Mouse (Mus musculus): ENCODE measurements around the gene Ptges2. TPM values are rescaled to one million over a fixed set of nuclear protein-coding genes. Genes with fewer than 3 reads are reported as not detected.
A peak's percentile ranks its signal among the peaks of the same experiment; 100 is the strongest.

The Ptges2 gene
- polyA plus RNA-seq, 1 experiment from 2014 or later, result 44.8 TPM

DNA sequence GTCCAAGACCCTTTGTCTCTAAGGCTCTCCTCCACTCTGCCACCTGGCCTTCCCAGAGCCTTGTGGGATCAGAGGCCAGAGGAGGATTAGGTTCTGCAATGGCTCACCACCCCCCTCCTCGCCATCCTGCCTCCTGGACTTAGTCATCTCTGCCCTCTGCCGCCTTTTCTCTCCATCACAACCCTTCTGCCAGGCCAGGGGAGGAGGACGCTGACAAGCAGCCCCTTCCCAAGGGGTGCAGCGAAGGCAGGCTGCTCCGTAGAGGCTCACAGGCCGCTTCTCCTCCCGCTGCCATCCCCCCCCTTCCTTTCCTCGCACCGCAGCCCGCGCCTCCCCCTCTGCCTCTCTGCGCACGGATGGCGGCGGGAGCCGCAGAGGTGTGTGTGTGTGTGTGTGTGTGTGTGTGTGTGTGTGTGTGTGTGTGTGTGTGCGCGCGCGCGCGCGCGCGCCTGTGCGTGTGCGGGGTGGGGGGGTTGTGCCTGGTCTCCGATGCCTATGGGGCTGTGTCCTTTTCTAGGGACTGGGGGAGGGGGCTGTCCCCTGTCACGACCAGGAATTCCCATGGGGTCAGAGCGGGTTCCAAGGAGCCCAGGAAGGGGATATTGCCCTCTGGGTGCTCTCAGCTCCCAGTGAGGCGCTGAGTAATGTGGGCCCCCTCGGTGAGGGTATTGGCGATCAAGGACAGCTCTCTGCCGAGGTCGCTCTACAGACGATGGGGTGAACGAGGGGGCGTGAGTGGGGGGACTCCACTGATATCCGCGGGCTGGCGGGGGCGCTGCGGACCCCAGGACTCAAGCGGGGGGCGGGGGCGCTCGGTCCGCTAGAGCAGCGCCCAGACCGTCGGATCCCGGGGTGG, 43.3 kb upstream of the Ptges2 start, which contains the start of gene Ciz1:
TSS of gene Ciz1 (plus strand) at position 177 of the 856 bp plus-strand sequence.
- WGBS, result 2% methylated on average over 48 of the region's 52 CpGs
- H3K9ac ChIP-seq (ENCODE audit: low read depth, low read length), result peak within 1 kb of the TSS; percentile 67
- DNase-seq (ENCODE audit: low spot score) (peak; percentile 44), ATAC-seq (replicated peaks; ENCODE audit: low FRiP score, low read depth) (peak; percentile 23; the same call in 1 of the 2 replicates)
- peak within 1 kb of the TSS; percentile 99 for H3K4me2 ChIP-seq (ENCODE audit: low read length)
- no peaks in the 10 kb centered on the region for H3K36me3 ChIP-seq (ENCODE audit: insufficient read depth, low read length)
- TF ChIP-seq CTCF (IDR thresholded peaks at IDR 0.05; ENCODE audit: low read depth), result no peak
- no peaks in the 10 kb centered on the region; the same call in 1 of the 2 replicates for H3K4me1 ChIP-seq (replicated peaks; ENCODE audit: insufficient read depth, low read length)
- peak within 1 kb of the TSS; percentile 60 for H3K4me3 ChIP-seq (replicated peaks; ENCODE audit: low read depth, low read length)
- H3K9me3 ChIP-seq (replicated peaks; ENCODE audit: low read length), result no peaks in the 10 kb centered on the region
- H3K27me3 ChIP-seq (ENCODE audit: insufficient read depth, low read length), result no peaks in the 10 kb centered on the region
- H3K27ac ChIP-seq, result no peak within 1 kb of the TSS

DNA sequence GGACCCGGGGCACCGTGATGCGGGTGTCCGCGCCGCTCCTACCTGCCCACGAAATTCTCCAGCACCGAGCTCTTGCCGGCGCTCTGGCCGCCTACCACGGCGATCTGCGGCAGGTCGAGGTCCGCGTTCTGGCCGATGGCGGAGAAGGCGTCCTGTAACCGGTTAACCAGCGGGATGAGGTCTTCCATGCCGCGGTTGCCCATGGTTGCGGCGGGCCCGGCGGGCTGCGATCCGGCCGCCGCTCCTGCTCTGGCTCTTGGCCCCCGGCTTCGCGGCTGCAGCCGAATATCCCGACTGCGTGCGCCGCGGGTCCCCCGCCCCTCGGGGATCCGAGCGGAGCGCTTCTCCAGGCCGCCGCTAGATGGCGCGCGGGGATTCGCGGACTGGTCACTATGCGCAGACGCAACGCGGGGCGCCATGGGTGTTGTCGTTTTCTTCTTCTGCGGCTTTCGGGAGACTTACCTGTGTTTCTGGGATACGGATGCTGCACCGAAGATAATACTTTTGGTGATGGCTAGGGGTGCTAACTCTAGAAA, 42.6 kb upstream of the Ptges2 start, which contains the start of gene Dnm1:
TSS of gene Dnm1 (minus strand) at position 332 of the 536 bp plus-strand sequence.
- no peak within 1 kb of the TSS for H3K27ac ChIP-seq
- WGBS, result under 1% methylated on average over 63 of the region's 63 CpGs
- peak; percentile 97 for TF ChIP-seq CTCF (IDR thresholded peaks at IDR 0.05; ENCODE audit: low read depth)
- peak; percentile 92 for DNase-seq (ENCODE audit: low spot score)
- H3K9me3 ChIP-seq (replicated peaks; ENCODE audit: low read length), result no peaks in the 10 kb centered on the region
- H3K4me1 ChIP-seq (replicated peaks; ENCODE audit: insufficient read depth, low read length), result no peaks in the 10 kb centered on the region; the same call in 1 of the 2 replicates
- peak; percentile 59; the same call in 1 of the 2 replicates for ATAC-seq (replicated peaks; ENCODE audit: low FRiP score, low read depth)
- H3K36me3 ChIP-seq (ENCODE audit: insufficient read depth, low read length), result no peaks in the 10 kb centered on the region
- H3K9ac ChIP-seq (ENCODE audit: low read depth, low read length), result peak within 1 kb of the TSS; percentile 67
- peak within 1 kb of the TSS; percentile 99 for H3K4me2 ChIP-seq (ENCODE audit: low read length)
- peak within 1 kb of the TSS; percentile 60 for H3K4me3 ChIP-seq (replicated peaks; ENCODE audit: low read depth, low read length)
- H3K27me3 ChIP-seq (ENCODE audit: insufficient read depth, low read length), result no peaks in the 10 kb centered on the region

DNA sequence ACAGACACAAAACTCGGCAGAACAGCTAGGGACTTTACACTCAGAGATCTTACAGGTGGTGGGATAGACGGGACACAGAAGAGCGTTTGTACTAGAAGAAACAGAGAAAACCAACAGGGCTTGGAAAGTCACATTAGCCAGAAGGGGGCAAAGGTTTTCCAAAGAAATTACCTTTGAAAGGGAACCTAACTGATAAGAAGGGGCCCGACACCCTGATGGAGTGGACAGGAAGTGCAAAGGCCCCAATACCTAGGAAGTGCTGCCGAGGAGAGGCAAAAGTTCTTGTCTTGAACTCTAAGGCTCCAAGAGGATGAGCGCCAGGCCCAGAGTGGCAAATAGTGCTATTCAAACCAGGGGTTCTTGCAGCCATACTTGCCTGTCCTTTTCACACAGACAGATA, 41.9 kb upstream of the Ptges2 start:
- DNase-seq (ENCODE audit: low spot score) (no peak), ATAC-seq (replicated peaks; ENCODE audit: low FRiP score, low read depth) (no peak)
- H3K4me2 ChIP-seq (ENCODE audit: low read length), result no peak overlapping the region; the same call in 1 of the 2 replicates
- no peaks in the 10 kb centered on the region for H3K36me3 ChIP-seq (ENCODE audit: insufficient read depth, low read length)
- no peak overlapping the region; the same call in 1 of the 2 replicates for H3K4me3 ChIP-seq (replicated peaks; ENCODE audit: low read depth, low read length)
- no peak overlapping the region for H3K27ac ChIP-seq
- no peaks in the 10 kb centered on the region; the same call in 1 of the 2 replicates for H3K4me1 ChIP-seq (replicated peaks; ENCODE audit: insufficient read depth, low read length)
- no peaks in the 10 kb centered on the region for H3K27me3 ChIP-seq (ENCODE audit: insufficient read depth, low read length)
- H3K9ac ChIP-seq (ENCODE audit: low read depth, low read length), result no peak overlapping the region
- H3K9me3 ChIP-seq (replicated peaks; ENCODE audit: low read length), result no peaks in the 10 kb centered on the region
- TF ChIP-seq CTCF (IDR thresholded peaks at IDR 0.05; ENCODE audit: low read depth), result no peak
- WGBS, result 65% methylated on average over 6 of the region's 6 CpGs

DNA sequence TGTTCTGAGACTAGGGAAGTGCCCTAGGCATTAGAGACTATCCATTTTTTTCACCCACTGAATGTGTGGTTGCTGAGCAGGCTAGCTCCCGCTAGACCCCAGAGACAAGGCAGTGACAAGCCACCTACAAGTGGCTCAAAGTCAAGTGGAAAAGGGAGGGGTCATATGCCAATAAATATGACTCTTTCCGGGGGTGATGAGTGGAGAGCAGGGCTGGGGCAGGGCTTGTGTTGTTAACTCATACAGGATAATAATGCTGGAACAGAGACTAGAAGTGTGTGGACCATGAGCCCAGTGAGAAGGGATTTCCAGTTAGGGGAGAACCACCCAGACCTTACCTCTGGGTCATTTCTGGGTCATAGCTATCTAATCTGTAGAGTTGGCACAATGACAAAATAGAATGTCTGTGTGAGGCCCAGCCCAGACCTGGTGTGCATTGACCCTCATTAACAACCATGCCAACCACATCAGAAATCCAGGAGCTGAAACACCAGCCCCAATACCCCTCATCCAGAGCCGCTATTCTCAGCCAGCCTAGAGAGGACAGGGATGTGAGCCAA, 41.3 kb upstream of the Ptges2 start:
- no peak for TF ChIP-seq CTCF (IDR thresholded peaks at IDR 0.05; ENCODE audit: low read depth)
- Histone ChIP-seq H3K27ac (no peak overlapping the region), H3K27me3 (ENCODE audit: insufficient read depth, low read length) (no peaks in the 10 kb centered on the region), H3K36me3 (ENCODE audit: insufficient read depth, low read length) (no peaks in the 10 kb centered on the region), H3K4me2 (ENCODE audit: low read length) (no peak overlapping the region), H3K9ac (ENCODE audit: low read depth, low read length) (no peak overlapping the region), H3K4me3 (replicated peaks; ENCODE audit: low read depth, low read length) (no peak overlapping the region), H3K9me3 (replicated peaks; ENCODE audit: low read length) (no peaks in the 10 kb centered on the region), H3K4me1 (replicated peaks; ENCODE audit: insufficient read depth, low read length) (no peaks in the 10 kb centered on the region; the same call in 1 of the 2 replicates)
- 85% methylated on average over 3 of the region's 3 CpGs for whole genome bisulfite sequencing
- DNase-seq (ENCODE audit: low spot score) (no peak), ATAC-seq (replicated peaks; ENCODE audit: low FRiP score, low read depth) (no peak)

DNA sequence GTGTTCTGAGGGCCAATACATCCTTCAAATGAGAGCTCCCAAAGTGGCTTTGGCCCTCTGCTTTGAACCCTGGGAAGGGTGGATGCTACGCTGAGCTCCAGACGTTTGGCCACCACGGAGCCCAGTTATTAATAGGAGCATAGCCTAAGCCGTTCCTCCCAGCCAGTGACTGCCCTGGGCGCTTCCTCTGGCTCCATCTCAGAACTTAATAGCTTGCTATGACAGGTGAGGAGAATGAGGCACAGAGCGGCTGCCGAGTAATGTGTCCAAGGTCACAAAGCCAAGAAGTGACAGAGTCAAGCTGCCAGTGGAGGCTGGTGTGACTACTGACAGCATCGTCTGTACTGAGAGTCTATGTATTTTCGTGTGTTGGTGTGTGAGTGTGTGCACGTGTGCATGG, 39.5 kb upstream of the Ptges2 start:
- Histone ChIP-seq H3K4me1 (replicated peaks; ENCODE audit: insufficient read depth, low read length) (no peaks in the 10 kb centered on the region; the same call in 1 of the 2 replicates), H3K36me3 (ENCODE audit: insufficient read depth, low read length) (no peaks in the 10 kb centered on the region), H3K27ac (no peak overlapping the region), H3K9me3 (replicated peaks; ENCODE audit: low read length) (no peaks in the 10 kb centered on the region), H3K27me3 (ENCODE audit: insufficient read depth, low read length) (no peaks in the 10 kb centered on the region), H3K4me3 (replicated peaks; ENCODE audit: low read depth, low read length) (no peak overlapping the region), H3K9ac (ENCODE audit: low read depth, low read length) (no peak overlapping the region), H3K4me2 (ENCODE audit: low read length) (no peak overlapping the region)
- TF ChIP-seq CTCF (IDR thresholded peaks at IDR 0.05; ENCODE audit: low read depth), result no peak
- 63% methylated on average over 10 of the region's 10 CpGs for WGBS
- DNase-seq (ENCODE audit: low spot score) (no peak), ATAC-seq (replicated peaks; ENCODE audit: low FRiP score, low read depth) (no peak)

- WGBS, result 67% methylated on average over 3 of the region's 3 CpGs
- no peak overlapping the region for H3K9ac ChIP-seq (ENCODE audit: low read depth, low read length)
- H3K4me1 ChIP-seq (replicated peaks; ENCODE audit: insufficient read depth, low read length), result no peaks in the 10 kb centered on the region; the same call in 1 of the 2 replicates
- ATAC-seq (replicated peaks; ENCODE audit: low FRiP score, low read depth) (no peak), DNase-seq (ENCODE audit: low spot score) (no peak)
- H3K4me2 ChIP-seq (ENCODE audit: low read length), result no peak overlapping the region
- no peaks in the 10 kb centered on the region for H3K36me3 ChIP-seq (ENCODE audit: insufficient read depth, low read length)
- no peaks in the 10 kb centered on the region for H3K9me3 ChIP-seq (replicated peaks; ENCODE audit: low read length)
- TF ChIP-seq CTCF (IDR thresholded peaks at IDR 0.05; ENCODE audit: low read depth), result no peak
- H3K4me3 ChIP-seq (replicated peaks; ENCODE audit: low read depth, low read length), result no peak overlapping the region
- H3K27me3 ChIP-seq (ENCODE audit: insufficient read depth, low read length), result no peaks in the 10 kb centered on the region
- no peak overlapping the region for H3K27ac ChIP-seq
These were observed 38.0 kb upstream of the Ptges2 start for GRCm38 (mm10) chr2:32357710-32358109.
